ENCODE assay signal across 20 mouse cellular contexts in the genomic region with DNA sequence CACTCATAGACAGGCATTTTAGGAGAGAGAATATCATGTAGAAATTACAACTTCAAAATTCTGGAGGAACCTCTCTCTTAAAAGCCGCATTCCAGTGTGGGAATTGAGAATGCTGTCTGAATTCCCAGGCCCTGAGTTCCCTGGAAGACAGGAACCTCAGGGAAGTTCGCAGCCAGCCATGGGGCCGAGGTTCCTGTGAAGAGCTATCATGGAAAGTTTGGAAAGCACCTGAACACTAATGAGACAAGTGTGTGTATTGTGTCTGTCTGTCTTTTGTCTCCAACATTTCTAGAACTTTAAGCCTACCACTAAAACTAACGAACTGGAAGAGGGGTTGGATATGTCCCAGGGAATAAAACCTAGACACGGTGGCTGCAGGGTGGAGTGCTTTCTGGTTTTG.
A peak's percentile ranks its signal among the peaks of the same experiment; 100 is the strongest.
DNase-seq lines count a peak whose midpoint lies in the region; ATAC-seq lines count a peak whose summit lies in the region.
"Had no signal": no experiment of that assay in that cellular context is flagged by ENCODE, and none has a peak within 500 bp of the region (broad histone marks: within the 10 kb centered on the region; RNA-seq: fewer than 3 reads in every experiment).

No protein-coding gene starts in this region.

- no peak overlapping the region for H3K27ac ChIP-seq in heart, embryonic 10.5 days
- H3K27ac ChIP-seq in limb, embryonic 15.5 days, result peak overlapping the region; percentile 50; the same call in 1 of the 2 replicates
- no peak overlapping the region for H3K27ac ChIP-seq in limb, embryonic 10.5 days
- H3K27ac ChIP-seq: embryonic facial prominence, embryonic 10.5 days; embryonic facial prominence, embryonic 12.5 days; forebrain, embryonic 13.5 days; forebrain, embryonic 15.5 days had no signal

- no peak overlapping the region for H3K4me2 ChIP-seq in limb, embryonic 15.5 days
- H3K4me2 ChIP-seq: embryonic facial prominence, embryonic 12.5 days; forebrain, embryonic 13.5 days; forebrain, embryonic 15.5 days had no signal

- no peak overlapping the region for H3K9ac ChIP-seq in limb, embryonic 15.5 days
- H3K9ac ChIP-seq: embryonic facial prominence, embryonic 12.5 days; forebrain, embryonic 13.5 days; forebrain, embryonic 15.5 days; forebrain, postnatal 0 days had no signal

- no peak for ATAC-seq in limb, embryonic 15.5 days (ENCODE audit: insufficient number of reproducible peaks, low FRiP score, low TSS enrichment, low read depth)
- ATAC-seq: activated CD4-positive, CD25-positive, alpha-beta regulatory T cell, adult 4 months; forebrain, embryonic 13.5 days; forebrain, embryonic 15.5 days; forebrain, postnatal 0 days; Patski had no signal

- H3K4me3 ChIP-seq in heart, embryonic 10.5 days, result no peak overlapping the region
- H3K4me3 ChIP-seq in limb, embryonic 15.5 days, result no peak overlapping the region
- H3K4me3 ChIP-seq in limb, embryonic 10.5 days, result no peak overlapping the region
- H3K4me3 ChIP-seq: embryonic facial prominence, embryonic 10.5 days; embryonic facial prominence, embryonic 12.5 days; forebrain, embryonic 13.5 days; forebrain, embryonic 15.5 days had no signal

- peak; percentile 46 for DNase-seq in heart, embryonic 10.5 days (ENCODE audit: low spot score)
- no peak for DNase-seq in heart, postnatal 4 days
- no peak for DNase-seq in limb, embryonic 10.5 days (ENCODE audit: low spot score)
- DNase-seq in left cerebral cortex, adult 18-20 months (ENCODE audit: low spot score in 2 of 2), result no peak
- DNase-seq: adrenal gland, adult 8-10 months; adrenal gland, postnatal 14 days; adrenal gland, postnatal 36 days; cerebellum, adult 11-12 months; cerebellum, adult 2 months; cerebellum, adult 9-10 months; cerebellum, postnatal 10 days; cerebellum, postnatal 25 days; forebrain, postnatal 0 days had no signal

- peaks cover 4% of the 10 kb centered on the region; the same call in 1 of the 2 replicates for H3K36me3 ChIP-seq in heart, embryonic 10.5 days
- H3K36me3 ChIP-seq in limb, embryonic 15.5 days, result peaks cover 17% of the 10 kb centered on the region
- peaks cover 11% of the 10 kb centered on the region for H3K36me3 ChIP-seq in limb, embryonic 10.5 days
- H3K36me3 ChIP-seq: embryonic facial prominence, embryonic 10.5 days; forebrain, embryonic 15.5 days had no signal

- WGBS in heart, embryonic 10.5 days, result 85% methylated on average over 5 of the region's 5 CpGs
- 75% methylated on average over 5 of the region's 5 CpGs for WGBS in limb, embryonic 15.5 days
- WGBS in limb, embryonic 10.5 days, result 88% methylated on average over 5 of the region's 5 CpGs

- no peaks in the 10 kb centered on the region for H3K27me3 ChIP-seq in heart, embryonic 10.5 days (ENCODE audit: insufficient read depth, poor library complexity, severe bottlenecking)
- no peaks in the 10 kb centered on the region for H3K27me3 ChIP-seq in limb, embryonic 15.5 days
- H3K27me3 ChIP-seq in limb, embryonic 10.5 days (ENCODE audit: low read depth, poor library complexity, severe bottlenecking), result no peaks in the 10 kb centered on the region
- H3K27me3 ChIP-seq: embryonic facial prominence, embryonic 12.5 days; forebrain, embryonic 13.5 days; forebrain, embryonic 15.5 days had no signal

- H3K9me3 ChIP-seq in heart, embryonic 10.5 days, result no peaks in the 10 kb centered on the region
- H3K9me3 ChIP-seq in limb, embryonic 15.5 days, result no peaks in the 10 kb centered on the region
- no peaks in the 10 kb centered on the region for H3K9me3 ChIP-seq in limb, embryonic 10.5 days (replicated peaks)
- H3K9me3 ChIP-seq: embryonic facial prominence, embryonic 12.5 days; forebrain, embryonic 13.5 days; forebrain, embryonic 15.5 days had no signal

- H3K4me1 ChIP-seq in heart, embryonic 10.5 days, result peaks cover 27% of the 10 kb centered on the region
- H3K4me1 ChIP-seq in limb, embryonic 15.5 days, result peaks cover 6% of the 10 kb centered on the region; the same call in 1 of the 2 replicates
- peaks cover 3% of the 10 kb centered on the region; the same call in 1 of the 2 replicates for H3K4me1 ChIP-seq in limb, embryonic 10.5 days
- H3K4me1 ChIP-seq: embryonic facial prominence, embryonic 10.5 days; embryonic facial prominence, embryonic 12.5 days; forebrain, embryonic 13.5 days; forebrain, embryonic 15.5 days had no signal
